Mouse (Mus musculus) liver, embryonic 15.5 days (tissue): ENCODE results near the gene Grwd1. TPM values are rescaled to one million over a fixed set of nuclear protein-coding genes. Genes with fewer than 3 reads are reported as not detected.

Experiments
- ATAC-seq: fragments of 200-750 bp; cut with Nextera tagmentation; 2 replicates; pipeline ENCODE4 v1.8.0; 2017; ENCODE audit warnings: moderate number of reproducible peaks, mild to moderate bottlenecking, moderate library complexity; ENCODE audit not compliant: insufficient read depth
- H3K27ac ChIP-seq: fragments of 300-500 bp; sonication (generic); replicated peaks from 2 replicates; pipeline ENCODE4 v1.5.1; 2015; ENCODE audit warnings: mild to moderate bottlenecking, inconsistent platforms
- H3K27me3 ChIP-seq: fragments of 300-500 bp; sonication (generic); 2 replicates; pipeline ENCODE4 v1.6.1; 2015; ENCODE audit warnings: mild to moderate bottlenecking, inconsistent platforms
- H3K36me3 ChIP-seq: fragments of 300-500 bp; sonication (generic); replicated peaks from 2 replicates; pipeline ENCODE4 v1.6.1; 2015; ENCODE audit warnings: moderate library complexity, mild to moderate bottlenecking, inconsistent platforms
- H3K4me1 ChIP-seq: fragments of 300-500 bp; sonication (generic); replicated peaks from 2 replicates; pipeline ENCODE4 v1.6.1; 2015; ENCODE audit warnings: inconsistent platforms
- H3K4me2 ChIP-seq: fragments of 300-500 bp; sonication (generic); 2 replicates; pipeline ENCODE4 v1.6.1; 2015; ENCODE audit warnings: moderate library complexity, mild to moderate bottlenecking, inconsistent platforms
- H3K4me3 ChIP-seq: fragments of 300-500 bp; sonication (generic); replicated peaks from 2 replicates; pipeline ENCODE4 v1.5.1; 2015; ENCODE audit warnings: mild to moderate bottlenecking, inconsistent platforms
- H3K9ac ChIP-seq: fragments of 300-500 bp; sonication (generic); 2 replicates; pipeline ENCODE4 v1.6.1; 2015; ENCODE audit warnings: moderate library complexity, mild to moderate bottlenecking, inconsistent platforms
- H3K9me3 ChIP-seq: fragments of 300-500 bp; sonication (generic); replicated peaks from 2 replicates; pipeline ENCODE4 v1.6.1; 2016; ENCODE audit warnings: inconsistent platforms
- WGBS: fragments of 180-500 bp; shearing (Covaris S2); methylation state at CpG from one replicate; pipeline ENCODE4 v1.1.7; 2015; ENCODE audit warnings: mixed read lengths; ENCODE audit not compliant: insufficient replicate concordance; 5-methylcytosine and 5-hydroxymethylcytosine counted together
- polyA plus RNA-seq: library from polyadenylated mRNA; unstranded; fragments of >200 nt; fragmentation: Nextera tagmentation; extraction: Ambion mirVana; gene quantifications from 2 replicates; pipeline ENCODE4 v1.2.1, GENCODE M21; 2015

Grwd1 gene
- polyA plus RNA-seq, 1 experiment from 2014 or later = 24.7 TPM

- Histone ChIP-seq H3K9ac (peak overlapping the region; percentile 61), H3K4me2 (peak overlapping the region; percentile 95), H3K4me1 (peaks cover 19% of the 10 kb centered on the region), H3K27me3 (peaks cover 68% of the 10 kb centered on the region), H3K9me3 (no peaks in the 10 kb centered on the region), H3K4me3 (peak overlapping the region; percentile 65), H3K36me3 (no peaks in the 10 kb centered on the region), H3K27ac (no peak overlapping the region)
- WGBS = 2% methylated on average over 117 of the region's 117 CpGs
- ATAC-seq = peak; percentile 80
Measured at GRCm38 (mm10) chr7:45865925-45866910, 35.5 kb upstream of the Grwd1 start.

- no peak for ATAC-seq
- no peak overlapping the region for H3K4me3 ChIP-seq
- H3K9me3 ChIP-seq = no peaks in the 10 kb centered on the region
- H3K4me2 ChIP-seq = no peak overlapping the region
- WGBS = 55% methylated on average over 3 of the region's 3 CpGs
- H3K4me1 ChIP-seq = peaks cover 13% of the 10 kb centered on the region
- H3K27ac ChIP-seq = no peak overlapping the region
- H3K27me3 ChIP-seq = peaks cover 65% of the 10 kb centered on the region
- no peak overlapping the region for H3K9ac ChIP-seq
- no peaks in the 10 kb centered on the region for H3K36me3 ChIP-seq
Measured at GRCm38 (mm10) chr7:45864435-45864834, 33.7 kb upstream of the Grwd1 start.

- peaks cover 65% of the 10 kb centered on the region for H3K27me3 ChIP-seq
- no peak for ATAC-seq
- 69% methylated on average over 7 of the region's 7 CpGs for WGBS
Measured at GRCm38 (mm10) chr7:45862804-45863203, 32.1 kb upstream of the Grwd1 start.

GRCm38 (mm10) chr7:45859008-45859407 is 28.3 kb upstream of the Grwd1 start:
- no peak for ATAC-seq

More at GRCm38 (mm10) chr7:45862804-45863203, 32.1 kb upstream of the Grwd1 start:
- peaks cover 13% of the 10 kb centered on the region for H3K4me1 ChIP-seq
- H3K27ac ChIP-seq = no peak overlapping the region
- H3K9me3 ChIP-seq = no peaks in the 10 kb centered on the region
- H3K36me3 ChIP-seq = no peaks in the 10 kb centered on the region
- H3K4me2 ChIP-seq = no peak overlapping the region
- no peak overlapping the region for H3K4me3 ChIP-seq
- H3K9ac ChIP-seq = no peak overlapping the region

GRCm38 (mm10) chr7:45856950-45857901 is 26.5 kb upstream of the Grwd1 start:
- Histone ChIP-seq H3K9me3 (no peaks in the 10 kb centered on the region), H3K27ac (no peak overlapping the region), H3K9ac (no peak overlapping the region), H3K4me1 (peaks cover 7% of the 10 kb centered on the region; the same call in 1 of the 2 replicates), H3K27me3 (peaks cover 72% of the 10 kb centered on the region), H3K4me2 (peak overlapping the region; percentile 41), H3K36me3 (no peaks in the 10 kb centered on the region), H3K4me3 (peak overlapping the region; percentile 14; the same call in 1 of the 2 replicates)
- no peak for ATAC-seq
- 3% methylated on average over 30 of the region's 30 CpGs for WGBS

More at GRCm38 (mm10) chr7:45859008-45859407, 28.3 kb upstream of the Grwd1 start:
- no peaks in the 10 kb centered on the region for H3K9me3 ChIP-seq
- H3K4me2 ChIP-seq = no peak overlapping the region
- WGBS = 41% methylated on average over 4 of the region's 4 CpGs
- H3K9ac ChIP-seq = no peak overlapping the region
- H3K4me1 ChIP-seq = peaks cover 7% of the 10 kb centered on the region; the same call in 1 of the 2 replicates
- H3K4me3 ChIP-seq = no peak overlapping the region
- H3K27ac ChIP-seq = no peak overlapping the region
- H3K27me3 ChIP-seq = peaks cover 73% of the 10 kb centered on the region
- no peaks in the 10 kb centered on the region for H3K36me3 ChIP-seq

GRCm38 (mm10) chr7:45853089-45853488 is 22.3 kb upstream of the Grwd1 start:
- Histone ChIP-seq H3K27ac (no peak overlapping the region), H3K36me3 (no peaks in the 10 kb centered on the region), H3K4me3 (no peak overlapping the region), H3K9ac (no peak overlapping the region), H3K27me3 (peaks cover 54% of the 10 kb centered on the region), H3K4me2 (no peak overlapping the region), H3K9me3 (no peaks in the 10 kb centered on the region), H3K4me1 (peaks cover 7% of the 10 kb centered on the region; the same call in 1 of the 2 replicates)
- no peak for ATAC-seq
- 73% methylated on average over 12 of the region's 12 CpGs for WGBS

GRCm38 (mm10) chr7:45850661-45851060 is 19.9 kb upstream of the Grwd1 start:
- Histone ChIP-seq H3K36me3 (no peaks in the 10 kb centered on the region), H3K4me3 (no peak overlapping the region), H3K27me3 (peaks cover 35% of the 10 kb centered on the region), H3K27ac (no peak overlapping the region), H3K4me1 (no peaks in the 10 kb centered on the region), H3K9ac (no peak overlapping the region), H3K9me3 (no peaks in the 10 kb centered on the region), H3K4me2 (no peak overlapping the region)
- ATAC-seq = no peak
- 35% methylated on average over 3 of the region's 3 CpGs for WGBS

GRCm38 (mm10) chr7:45848447-45849027 is 17.8 kb upstream of the Grwd1 start:
- peaks cover 29% of the 10 kb centered on the region for H3K27me3 ChIP-seq
- no peak for ATAC-seq
- H3K9ac ChIP-seq = no peak overlapping the region
- WGBS = 27% methylated on average over 6 of the region's 6 CpGs
- H3K4me2 ChIP-seq = no peak overlapping the region
- H3K4me1 ChIP-seq = no peaks in the 10 kb centered on the region
- no peak overlapping the region for H3K27ac ChIP-seq
- no peak overlapping the region for H3K4me3 ChIP-seq
- no peaks in the 10 kb centered on the region for H3K36me3 ChIP-seq
- H3K9me3 ChIP-seq = no peaks in the 10 kb centered on the region

GRCm38 (mm10) chr7:45842950-45843744 is 12.4 kb upstream of the Grwd1 start:
- H3K4me1 ChIP-seq = no peaks in the 10 kb centered on the region
- H3K9me3 ChIP-seq = no peaks in the 10 kb centered on the region
- no peak overlapping the region for H3K27ac ChIP-seq
- no peak for ATAC-seq
- H3K9ac ChIP-seq = no peak overlapping the region
- no peak overlapping the region for H3K4me3 ChIP-seq
- no peaks in the 10 kb centered on the region for H3K36me3 ChIP-seq
- WGBS = 62% methylated on average over 10 of the region's 10 CpGs
- H3K27me3 ChIP-seq = peaks cover 40% of the 10 kb centered on the region
- H3K4me2 ChIP-seq = no peak overlapping the region

GRCm38 (mm10) chr7:45833924-45834323 is 3.2 kb upstream of the Grwd1 start:
- Histone ChIP-seq H3K4me1 (peaks cover 39% of the 10 kb centered on the region), H3K36me3 (no peaks in the 10 kb centered on the region; the same call in 1 of the 2 replicates), H3K9me3 (no peaks in the 10 kb centered on the region), H3K27me3 (peaks cover 71% of the 10 kb centered on the region), H3K27ac (no peak overlapping the region), H3K4me2 (peak overlapping the region; percentile 52), H3K4me3 (peak overlapping the region; percentile 37), H3K9ac (no peak overlapping the region)
- no peak for ATAC-seq
- 10% methylated on average over 31 of the region's 31 CpGs for whole genome bisulfite sequencing
